Mouse (Mus musculus): ENCODE results near the gene P4hb. TPM values are rescaled to one million over a fixed set of nuclear protein-coding genes. Genes with fewer than 3 reads are reported as not detected.
"Not testable (repeated sequence)": the region's sequence is repeated elsewhere in the genome, so short reads cannot be mapped to it uniquely, and the experiment has no call there.

P4hb gene
- total RNA-seq, 1 experiment from 2014 or later = 479 TPM

GRCm38 (mm10) chr11:120598283-120598989, 25.4 kb upstream of the P4hb start, which contains the start of the genes Alyref and Anapc11:
Gene Alyref, minus strand, starts transcription at chr11:120598365.
Gene Anapc11, plus strand, starts transcription at chr11:120598421.
- DNase-seq = peak; percentile 97

GRCm38 (mm10) chr11:120597240-120598235, 24.5 kb upstream of the P4hb start:
- peak; percentile 53 for DNase-seq

- no peak for DNase-seq
These were observed 15.5 kb upstream of the P4hb start for GRCm38 (mm10) chr11:120588531-120588930.

- no peak for DNase-seq
These were observed 10.9 kb upstream of the P4hb start for GRCm38 (mm10) chr11:120583937-120584336.

- DNase-seq = not testable (repeated sequence)
These were observed 9.9 kb upstream of the P4hb start for GRCm38 (mm10) chr11:120582982-120583293.

- DNase-seq = peak; percentile 53
These were observed 9.4 kb upstream of the P4hb start for GRCm38 (mm10) chr11:120582268-120582981.

GRCm38 (mm10) chr11:120581490-120582267, 8.6 kb upstream of the P4hb start, which contains the start of gene Arhgdia:
Gene Arhgdia, minus strand, starts transcription at chr11:120581624.
- peak; percentile 95 for DNase-seq

GRCm38 (mm10) chr11:120580871-120581331, 7.8 kb upstream of the P4hb start:
- peak; percentile 51 for DNase-seq

- DNase-seq = peak; percentile 12
These were observed 7.1 kb upstream of the P4hb start for GRCm38 (mm10) chr11:120580190-120580589.

GRCm38 (mm10) chr11:120579316-120580107, 6.5 kb upstream of the P4hb start:
- DNase-seq = peak; percentile 81

- peak; percentile 21 for DNase-seq
These were observed 5.7 kb upstream of the P4hb start for GRCm38 (mm10) chr11:120578694-120579243.

GRCm38 (mm10) chr11:120578024-120578693, 5.1 kb upstream of the P4hb start:
- peak; percentile 14 for DNase-seq

GRCm38 (mm10) chr11:120577211-120578023, 4.4 kb upstream of the P4hb start:
- peak; percentile 52 for DNase-seq

- DNase-seq = no peak
These were observed 3.4 kb upstream of the P4hb start for GRCm38 (mm10) chr11:120576365-120576981.

- no peak for DNase-seq
These were observed 2.9 kb upstream of the P4hb start for GRCm38 (mm10) chr11:120575940-120576339.

GRCm38 (mm10) chr11:120575046-120575445, 2.0 kb upstream of the P4hb start:
- DNase-seq = no peak

- DNase-seq = no peak
These were observed 1.2 kb upstream of the P4hb start for GRCm38 (mm10) chr11:120574278-120574600.

- DNase-seq = no peak
These were observed 678 bp upstream of the P4hb start for GRCm38 (mm10) chr11:120573585-120574277.
